In genomic region chr11:9666648-9667255, GRCm38 (mm10) we compare ENCODE assay signal across 9 mouse cellular contexts.
"Had no signal": no experiment of that assay in that cellular context is flagged by ENCODE, and none has a peak within 500 bp of the region (broad histone marks: within the 10 kb centered on the region; RNA-seq: fewer than 3 reads in every experiment).

No protein-coding gene starts in this region.

- H3K4me2 ChIP-seq: liver, embryonic 11.5 days; liver, embryonic 15.5 days; lung, embryonic 14.5 days; midbrain, embryonic 13.5 days had no signal

- DNase-seq: kidney, postnatal 25 days; lung, embryonic 14.5 days; right cerebral cortex, postnatal 25 days; thymus, postnatal 36 days had no signal

- ATAC-seq: midbrain, embryonic 13.5 days had no signal

- H3K9ac ChIP-seq: liver, embryonic 15.5 days; lung, embryonic 14.5 days; midbrain, embryonic 13.5 days had no signal

- H3K36me3 ChIP-seq: limb, embryonic 10.5 days; liver, embryonic 15.5 days; midbrain, embryonic 13.5 days had no signal

- H3K4me1 ChIP-seq: limb, embryonic 10.5 days; liver, embryonic 15.5 days; midbrain, embryonic 13.5 days had no signal

- H3K27me3 ChIP-seq: liver, embryonic 15.5 days; midbrain, embryonic 13.5 days had no signal

- H3K27ac ChIP-seq: left cerebral cortex, adult 2 months; limb, embryonic 10.5 days; liver, embryonic 15.5 days; midbrain, embryonic 13.5 days had no signal

- H3K4me3 ChIP-seq: left cerebral cortex, adult 2 months; limb, embryonic 10.5 days; liver, embryonic 15.5 days; midbrain, embryonic 13.5 days had no signal

- H3K9me3 ChIP-seq: limb, embryonic 10.5 days; liver, embryonic 15.5 days; midbrain, embryonic 13.5 days had no signal
